Mouse (Mus musculus) CD4-positive helper T cell, adult 2 months (primary cell): ENCODE data around the gene Metap1.
A peak's percentile ranks its signal among the peaks of the same experiment; 100 is the strongest.

Experiments
- DNase-seq: peaks from one replicate; pipeline ENCODE4 v3.0.0-alpha.2; 2012; ENCODE audit warnings: low read depth, missing footprints, low spot score

The Metap1 gene

DNA sequence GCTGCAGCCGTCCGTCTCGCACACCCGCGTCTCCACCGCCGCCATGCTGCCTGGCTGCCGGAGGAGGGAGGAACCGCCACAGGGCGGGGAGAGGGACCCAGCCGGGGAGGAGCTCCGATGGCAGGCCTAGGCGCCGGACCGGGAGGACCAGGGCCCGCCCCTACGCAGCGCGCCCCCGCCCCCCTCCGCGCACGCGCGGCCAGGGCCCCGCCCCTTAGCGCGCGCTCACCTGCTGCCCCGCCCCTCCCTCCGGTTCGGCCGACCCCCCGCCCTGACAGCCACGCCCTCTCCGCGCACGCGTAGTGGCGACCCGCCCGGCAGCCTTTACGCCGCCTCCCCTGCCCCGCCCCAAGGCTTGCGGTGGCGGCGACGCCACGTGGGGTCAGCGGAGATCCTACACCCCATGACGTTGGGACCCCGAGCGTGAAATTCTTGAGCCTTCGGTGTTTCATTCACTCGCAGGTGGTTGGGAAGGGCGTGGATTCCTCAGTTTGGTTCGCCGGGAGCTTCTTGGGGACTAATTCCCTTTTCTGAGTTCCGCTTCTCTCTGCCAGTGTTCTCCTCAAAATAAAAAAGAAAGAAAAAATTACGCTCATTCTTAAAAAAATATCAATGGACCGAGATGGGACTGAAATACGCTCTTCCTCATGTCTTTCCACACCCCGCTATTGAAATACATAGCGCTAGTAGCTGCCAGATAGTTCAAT, at the start of gene Metap1:
Metap1 (minus strand) TSS at position 189 of the 707 bp plus-strand sequence.
- peak; percentile 95 for DNase-seq

DNA sequence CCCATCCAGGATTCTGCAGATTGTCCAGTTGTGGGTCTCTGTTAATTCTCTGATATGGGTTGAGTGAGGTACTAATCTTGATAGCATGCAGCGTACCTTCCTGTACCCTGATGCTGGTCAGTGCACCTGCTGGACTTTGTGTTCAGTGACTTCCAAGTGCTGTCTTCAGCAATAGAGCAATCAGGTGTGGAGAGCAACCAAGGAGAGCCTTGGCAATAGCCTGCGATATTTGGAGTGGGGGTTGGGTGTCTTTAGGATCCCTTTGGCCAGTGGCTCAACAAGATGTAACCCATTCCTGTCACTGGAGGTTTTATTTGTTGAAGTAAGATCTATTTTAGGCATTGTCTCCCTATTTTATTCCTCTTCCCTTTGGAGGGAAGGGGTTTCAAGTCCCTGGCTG, 46.7 kb upstream of the Metap1 start:
- DNase-seq, result no peak

DNA sequence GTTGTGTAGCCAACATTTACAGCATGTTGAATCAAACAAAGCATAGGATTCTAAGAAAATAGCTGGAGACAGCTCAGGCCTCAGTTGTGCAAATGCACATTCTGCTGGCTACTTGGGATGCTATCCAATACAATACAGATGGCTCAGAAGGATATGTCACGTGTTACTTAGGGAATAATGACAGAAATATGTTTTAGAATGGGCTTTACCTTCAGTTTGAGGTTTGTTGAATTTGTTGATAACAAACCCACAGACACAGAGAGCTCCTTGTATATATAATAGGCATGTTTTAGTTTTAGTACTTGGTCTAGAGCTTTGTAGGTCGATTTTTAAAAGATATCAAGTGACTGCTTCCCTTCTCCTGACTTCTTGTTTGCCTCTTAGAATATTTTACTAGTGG, 43.4 kb upstream of the Metap1 start:
- no peak for DNase-seq

DNA sequence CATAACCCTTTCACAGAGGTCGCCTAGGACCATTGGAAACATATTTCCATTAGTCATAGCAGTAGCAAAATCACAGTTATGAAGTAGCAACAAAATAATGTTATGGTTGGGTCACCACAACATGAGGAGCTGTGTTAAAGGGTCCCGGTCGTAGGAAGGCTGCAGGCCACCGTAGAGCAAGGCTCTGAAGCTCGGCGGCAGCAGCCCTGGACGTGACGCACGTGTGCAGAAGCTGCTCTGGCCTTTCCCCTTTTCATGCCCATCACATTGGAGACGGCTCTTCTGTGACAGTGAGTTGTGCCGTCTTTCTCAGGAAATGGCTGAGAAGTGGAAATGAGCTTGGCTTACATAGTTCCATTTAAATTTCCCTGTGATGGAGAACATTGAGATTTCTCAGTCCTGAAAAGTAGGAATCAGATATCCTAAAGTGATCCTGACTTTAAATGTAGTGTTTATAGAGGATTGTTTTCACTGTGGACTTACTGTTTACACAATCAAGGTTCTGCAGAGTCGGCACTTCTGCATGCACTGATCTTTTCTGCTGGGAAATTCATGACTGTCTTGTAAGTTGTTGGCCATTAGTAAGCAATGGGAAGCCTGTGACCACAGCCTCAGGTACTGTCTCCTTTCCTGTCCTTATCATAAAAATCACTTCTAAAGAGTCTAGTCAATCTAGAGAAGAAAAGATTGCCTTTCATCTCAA, 42.3 kb upstream of the Metap1 start:
- DNase-seq, result no peak

DNA sequence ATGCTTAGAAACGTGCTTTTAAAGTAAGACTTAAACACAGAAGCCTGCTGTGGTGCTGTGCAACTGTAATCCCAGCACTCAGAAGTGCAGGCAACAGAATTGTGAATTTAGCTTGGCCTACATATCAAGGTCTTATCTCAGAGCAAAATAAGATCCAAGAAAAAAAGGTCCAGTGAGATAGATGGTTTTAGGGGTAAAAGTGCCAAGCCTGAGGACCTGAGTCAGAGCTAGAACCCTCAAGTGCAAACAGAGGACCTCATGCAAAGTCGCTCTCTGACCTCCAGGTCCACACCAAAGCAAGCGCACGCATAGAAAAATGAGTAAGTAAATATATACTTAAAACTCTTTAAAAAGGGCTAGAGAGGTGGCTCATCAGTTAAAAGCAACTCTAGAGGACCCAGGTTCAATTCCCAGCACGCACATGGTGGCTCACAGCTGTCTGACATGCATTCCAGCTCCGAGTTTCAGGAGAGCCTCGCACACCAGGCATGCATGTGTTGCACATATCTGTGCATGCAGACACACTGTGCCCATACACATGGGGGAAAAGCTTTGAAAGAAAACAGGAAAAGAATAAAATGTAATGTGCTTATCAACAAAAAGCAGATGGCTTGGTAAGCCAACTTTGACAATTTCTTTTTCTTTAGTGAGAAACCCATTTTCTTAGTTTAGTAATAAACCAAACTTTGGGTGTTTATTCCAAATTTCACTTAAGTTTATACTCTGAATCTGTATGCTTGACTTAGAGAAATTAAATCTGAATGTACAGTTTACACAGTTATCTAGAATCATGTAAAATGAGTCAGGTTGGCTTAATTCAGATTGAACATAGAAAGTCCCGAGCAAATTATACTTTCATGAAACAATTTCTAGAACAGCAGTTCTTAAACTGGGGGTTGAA, 41.5 kb upstream of the Metap1 start:
- DNase-seq, result no peak

DNA sequence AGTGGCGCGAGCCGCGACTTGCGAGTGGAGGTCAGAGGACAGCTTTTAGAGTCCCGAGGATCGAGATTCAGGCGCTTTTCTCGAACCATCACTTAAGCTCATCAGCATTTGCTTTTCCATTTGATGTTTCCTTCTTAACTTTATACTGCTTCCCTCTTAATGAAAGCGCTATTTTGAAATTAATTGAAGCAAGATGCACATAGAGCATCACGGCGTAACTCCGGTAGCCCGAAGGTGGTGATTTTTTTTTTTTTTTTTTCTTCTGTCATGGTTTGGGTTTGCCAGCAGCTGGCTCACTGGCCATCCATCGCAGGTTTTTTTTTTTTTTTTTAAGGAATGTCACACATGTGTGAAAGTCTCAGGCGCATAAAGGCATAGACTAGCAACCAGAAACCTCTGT, 39.0 kb upstream of the Metap1 start:
- DNase-seq, result no peak

DNA sequence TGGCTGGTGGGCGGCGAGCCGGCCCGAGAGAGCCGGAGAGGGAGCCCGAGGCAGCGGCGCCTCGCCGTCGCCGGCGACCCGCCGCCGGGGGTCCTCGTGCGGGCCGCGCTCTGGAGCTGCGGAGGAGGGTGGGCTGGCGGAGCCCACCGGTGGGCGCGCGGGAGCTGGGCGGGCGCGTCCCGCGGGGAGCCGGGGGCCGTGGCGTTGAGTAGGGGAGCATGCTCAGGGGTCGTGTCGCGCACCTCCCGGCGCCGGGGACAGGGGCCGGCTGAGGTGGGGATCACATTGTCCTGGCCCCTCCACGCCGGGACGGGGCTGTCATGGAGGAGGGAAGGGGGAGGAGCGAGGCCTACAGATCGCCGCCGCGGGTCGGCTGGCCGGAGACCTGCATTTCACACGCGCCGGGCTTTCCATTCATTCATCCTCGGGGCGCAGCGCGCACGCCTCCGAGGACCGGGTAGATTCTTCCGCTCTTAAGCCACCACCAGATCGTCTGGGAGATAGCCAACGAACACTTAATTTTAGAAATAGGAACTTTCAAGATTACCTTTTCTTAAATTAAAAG, 38.4 kb upstream of the Metap1 start:
- DNase-seq, result peak; percentile 68

DNA sequence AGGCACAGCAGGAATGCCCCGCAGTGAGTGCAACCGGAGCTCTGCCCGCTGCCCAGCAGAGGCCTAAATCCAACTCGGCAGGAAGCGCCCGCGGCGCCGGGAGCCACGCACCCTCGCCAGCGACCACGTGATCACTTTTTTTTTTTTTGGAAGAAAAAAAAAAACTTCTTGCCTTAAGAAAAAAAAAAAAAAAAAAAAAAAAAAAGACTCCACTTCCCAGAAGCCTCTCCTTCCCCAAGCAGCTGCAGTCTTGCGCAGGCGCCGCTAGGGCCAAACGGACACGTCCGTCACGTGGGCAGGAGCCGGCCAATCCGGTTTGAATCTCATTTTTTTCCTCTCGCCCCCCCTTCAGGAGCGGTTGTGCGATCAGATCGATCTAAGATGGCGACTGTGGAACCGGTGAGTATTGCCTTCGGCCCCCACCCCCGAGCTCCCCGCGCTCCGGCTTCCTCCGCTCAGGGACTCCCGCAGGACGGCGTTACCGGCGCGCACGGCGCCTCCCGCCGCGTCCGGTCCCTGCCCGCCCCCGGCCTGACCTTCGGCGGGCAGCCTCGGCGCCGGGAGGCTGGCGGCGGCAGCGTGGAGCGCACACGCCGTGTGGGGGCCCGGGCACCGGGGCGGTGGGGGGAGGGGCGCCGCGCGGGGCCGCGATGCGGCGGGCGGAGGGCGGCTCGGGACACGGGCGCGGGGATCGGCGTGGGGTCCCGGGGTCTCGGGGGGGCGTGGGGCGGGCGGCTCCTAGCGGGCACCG, 37.8 kb upstream of the Metap1 start:
- DNase-seq, result peak; percentile 99

DNA sequence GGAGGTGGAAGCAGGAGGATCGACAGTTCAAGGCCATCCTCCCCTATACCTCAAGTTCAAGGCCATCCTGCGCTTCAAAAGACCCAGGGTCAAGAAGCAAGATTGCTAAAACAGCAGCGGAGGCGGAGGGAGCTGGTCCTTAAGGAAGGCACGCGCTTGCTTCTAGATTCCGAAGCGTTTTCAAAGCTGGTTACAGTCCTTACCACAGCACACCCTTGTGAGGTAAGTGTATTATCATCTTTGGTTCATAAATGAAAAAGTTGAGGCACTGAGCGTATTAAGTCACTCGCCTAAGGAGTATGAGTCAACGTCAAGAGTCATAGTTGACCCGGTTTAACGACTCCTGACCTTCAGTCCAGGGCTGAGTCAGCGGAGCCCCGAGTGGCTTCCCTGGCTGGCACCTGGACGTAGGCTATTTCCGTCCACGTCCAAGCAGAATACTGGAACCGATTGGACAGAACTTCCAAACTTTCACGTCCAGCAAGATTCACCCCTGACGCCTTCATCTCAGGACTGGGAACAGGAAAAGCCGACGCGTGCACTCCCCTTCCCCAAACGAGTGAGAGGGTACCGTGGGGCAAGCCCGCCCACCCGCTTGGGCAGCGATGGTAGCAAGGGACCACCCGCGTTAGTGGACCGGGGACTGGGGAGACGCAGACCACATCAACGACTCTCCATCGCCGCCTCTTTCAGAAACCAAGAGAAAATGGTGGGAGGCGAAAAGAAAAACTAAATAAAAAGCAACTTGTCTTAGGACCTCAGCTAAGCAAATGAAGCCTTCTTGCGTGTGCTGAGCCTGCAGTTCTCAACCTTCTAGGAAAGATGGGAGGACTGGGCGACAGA, 37.0 kb upstream of the Metap1 start, which contains the start of gene Eif4e:
Eif4e (plus strand) TSS at position 107 of the 843 bp plus-strand sequence.
- peak; percentile 54 for DNase-seq

DNA sequence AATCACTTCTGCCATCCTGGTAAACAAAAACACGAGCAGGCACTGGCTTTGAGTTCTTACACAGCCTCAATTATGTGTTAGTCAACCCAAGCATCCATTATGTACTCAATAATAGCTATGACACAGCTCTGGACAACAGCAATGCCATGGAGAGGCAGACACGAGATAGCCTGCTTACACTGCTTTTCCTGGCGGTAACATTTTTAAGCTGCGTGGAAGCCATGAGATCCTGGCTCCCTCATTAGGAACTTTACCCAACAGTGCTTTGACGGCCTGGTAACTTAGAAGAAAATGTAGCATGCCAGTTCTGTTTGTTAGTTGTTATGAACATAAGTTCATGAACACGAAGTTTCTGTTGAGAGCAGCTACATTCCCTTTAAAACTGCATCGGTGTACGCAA, 36.2 kb upstream of the Metap1 start:
- DNase-seq, result no peak

DNA sequence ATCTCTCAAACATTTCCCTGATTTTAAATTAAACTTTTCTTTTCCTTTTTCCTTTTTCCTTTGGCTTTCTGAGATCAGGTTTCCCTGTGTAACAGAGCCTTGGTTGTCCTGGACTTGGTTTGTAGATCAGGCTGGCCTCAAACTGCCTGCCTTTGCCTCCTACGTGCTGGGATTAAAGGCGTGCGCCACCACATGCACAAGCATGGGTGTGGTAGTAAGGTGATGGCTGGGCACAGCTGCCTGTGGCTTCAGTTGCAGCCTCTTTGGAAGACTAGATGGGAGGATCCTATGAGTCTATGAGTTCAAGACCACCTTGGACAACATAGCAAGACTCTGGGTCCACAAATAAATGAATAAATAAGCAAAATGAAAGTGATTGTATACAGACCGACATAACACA, 34.6 kb upstream of the Metap1 start:
- DNase-seq, result no peak

DNA sequence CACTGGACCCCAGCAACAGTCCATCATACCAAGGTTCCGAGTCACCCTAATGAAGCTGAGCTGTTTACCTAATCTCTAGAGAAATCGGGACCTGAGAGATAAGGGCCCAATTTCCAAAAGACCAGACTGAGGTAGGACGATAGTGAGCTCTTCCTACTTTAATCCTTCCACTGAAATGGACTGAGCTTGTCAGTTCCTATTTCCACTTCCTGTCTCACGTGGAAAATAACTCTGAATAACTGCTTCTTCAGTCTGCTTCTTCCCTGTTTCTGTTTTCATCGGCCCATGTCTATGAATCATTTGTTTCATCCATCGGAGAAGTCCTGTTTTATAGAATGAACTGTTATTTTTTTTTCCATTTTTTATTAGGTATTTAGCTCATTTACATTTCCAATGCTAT, 29.9 kb upstream of the Metap1 start:
- DNase-seq, result no peak

DNA sequence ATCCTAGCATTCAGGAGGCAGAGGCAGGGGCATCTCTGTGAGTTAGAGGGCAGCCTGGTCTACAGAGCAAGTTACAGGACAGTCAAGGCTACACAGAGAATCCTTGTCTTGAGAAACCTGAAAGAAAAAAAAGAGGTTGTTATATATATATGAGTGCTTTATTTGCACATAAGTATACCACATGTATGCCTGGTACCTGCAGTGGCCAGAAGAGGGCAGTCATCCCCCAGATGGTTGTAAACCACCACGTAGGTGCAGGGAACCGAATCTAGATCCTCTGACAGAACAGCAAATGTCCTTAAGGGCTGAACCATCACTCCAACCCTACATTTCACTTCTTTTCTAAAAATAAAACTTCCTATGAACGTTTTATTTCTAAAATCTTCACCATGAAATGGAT, 28.6 kb upstream of the Metap1 start:
- DNase-seq, result peak; percentile 55

DNA sequence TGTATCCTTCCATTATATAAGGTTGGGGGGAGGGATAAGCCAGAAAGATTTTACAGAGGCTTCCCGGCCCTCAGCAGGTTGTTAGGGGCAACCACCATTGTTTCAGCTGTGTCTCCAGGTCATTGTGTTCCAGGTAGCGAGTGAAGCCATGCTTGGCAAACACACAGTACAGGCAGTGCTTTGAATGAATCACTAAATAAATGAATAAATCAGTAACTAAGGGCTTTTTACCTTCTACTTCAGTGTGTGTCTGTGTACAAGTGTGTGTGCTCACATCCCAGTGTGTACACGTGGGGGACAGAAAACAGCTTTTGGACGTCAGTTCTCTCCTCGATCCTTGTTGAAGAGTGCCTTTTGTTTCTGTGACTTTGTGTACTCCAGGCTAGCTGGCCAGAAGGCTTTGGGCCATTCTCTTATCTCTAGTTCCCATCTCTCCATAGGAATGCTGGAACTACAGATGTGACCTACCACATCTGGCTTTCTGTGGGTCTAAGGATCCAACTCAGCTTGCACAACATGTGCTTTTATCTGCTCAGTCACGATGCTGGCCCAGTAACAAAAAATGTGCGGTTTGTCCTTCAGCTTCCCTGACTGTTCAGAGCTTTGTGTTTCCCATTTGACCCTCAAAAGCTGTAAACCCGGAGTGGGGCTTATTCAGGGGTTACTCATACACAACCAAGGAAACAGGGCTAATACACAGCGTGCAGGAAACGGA, 26.5 kb upstream of the Metap1 start:
- no peak for DNase-seq

DNA sequence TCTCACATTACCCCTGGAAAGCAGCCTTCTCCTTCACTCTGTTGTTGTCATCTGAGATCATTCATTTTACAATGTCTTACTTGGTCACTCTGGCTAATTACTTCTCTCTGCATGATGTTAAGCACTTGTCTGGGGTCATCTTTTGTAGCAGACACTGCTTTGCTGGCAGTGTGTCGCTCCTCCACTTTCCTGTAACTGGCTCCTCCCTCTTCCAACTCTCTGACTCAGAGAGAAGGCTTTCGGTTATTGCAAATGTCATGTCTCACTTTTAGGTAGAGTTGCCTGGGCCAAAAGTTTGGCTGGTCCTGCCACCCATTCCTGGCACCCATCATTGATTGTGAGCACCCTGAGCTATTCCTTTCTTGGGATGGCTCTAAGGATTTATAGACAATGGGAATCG, 25.4 kb upstream of the Metap1 start:
- no peak for DNase-seq

DNA sequence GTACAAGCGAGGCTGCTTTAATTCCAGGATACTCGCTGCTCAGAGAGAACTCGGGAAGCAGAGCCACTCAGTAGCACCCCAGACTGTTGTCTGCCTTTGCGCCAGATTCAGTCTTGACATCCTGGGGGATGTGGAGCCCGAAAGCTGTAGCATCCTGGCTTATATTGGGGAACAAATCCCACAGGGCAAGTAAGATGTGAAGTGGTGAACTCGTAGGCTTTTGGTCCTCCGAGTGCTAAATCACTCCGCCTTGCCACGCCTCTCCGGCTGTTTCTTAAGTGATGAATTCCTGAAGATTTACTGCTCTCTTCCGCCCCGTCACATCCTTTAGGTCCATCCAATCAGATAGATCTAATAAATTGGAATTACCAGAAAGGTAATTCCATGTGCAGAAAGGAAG, 23.9 kb upstream of the Metap1 start:
- DNase-seq, result no peak

DNA sequence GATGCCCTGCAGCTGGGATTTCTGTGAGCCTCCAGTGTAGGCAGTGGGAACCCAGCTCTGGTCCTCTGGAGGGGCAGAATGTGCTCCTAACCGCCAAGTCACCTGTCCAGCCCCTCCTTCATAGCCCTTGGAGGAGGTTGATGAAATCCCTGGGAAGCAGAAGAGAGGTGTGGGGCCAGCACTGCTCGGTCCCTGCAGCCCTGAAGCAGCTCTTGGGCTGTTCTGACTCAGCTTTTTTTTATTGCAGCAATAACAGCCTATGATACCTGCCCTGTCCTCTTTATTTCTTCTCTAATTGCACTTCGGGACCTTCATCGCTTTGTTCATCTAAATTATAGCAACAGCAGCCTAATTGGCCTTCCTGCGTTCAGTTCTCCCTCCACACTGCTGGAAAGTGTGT, 21.2 kb upstream of the Metap1 start:
- no peak for DNase-seq

DNA sequence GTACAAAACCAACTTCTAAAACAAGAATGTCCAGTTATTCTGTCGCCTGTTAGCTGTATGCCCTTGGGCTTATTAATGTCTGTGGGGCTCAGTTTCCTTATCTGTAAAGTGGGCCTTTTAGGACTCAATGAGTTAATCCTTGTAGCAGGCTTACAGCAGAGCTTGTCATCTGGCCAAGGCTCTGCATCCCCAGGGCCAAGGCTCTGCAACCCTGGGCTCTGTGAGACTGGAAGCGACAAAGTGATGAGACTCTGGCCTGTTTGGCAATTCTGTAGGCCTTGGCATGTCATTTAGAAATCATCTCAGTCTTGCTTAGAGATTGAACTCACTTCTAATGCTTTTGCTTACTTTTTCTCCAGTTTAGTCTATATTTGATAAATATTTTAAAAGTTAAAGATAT, 20.3 kb upstream of the Metap1 start:
- no peak for DNase-seq

DNA sequence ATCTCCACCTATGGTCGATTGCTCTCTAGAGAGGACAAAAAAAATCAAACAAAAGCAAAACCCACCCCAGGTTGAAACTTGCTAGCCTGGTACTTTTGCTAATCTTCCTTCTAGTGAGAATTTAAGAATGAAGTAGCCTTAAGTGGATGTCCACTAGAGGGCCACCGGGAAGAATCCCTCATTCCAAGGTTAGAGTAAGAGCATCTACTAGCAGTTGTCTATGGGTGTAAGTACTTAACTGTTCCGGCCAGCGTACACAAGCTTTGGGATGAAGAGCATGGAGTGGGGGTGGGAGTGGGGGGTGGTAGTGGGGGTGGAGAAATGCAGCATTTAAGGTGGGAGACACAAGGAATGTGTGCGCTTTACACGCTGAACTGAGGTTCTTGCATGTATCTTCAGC, 17.4 kb upstream of the Metap1 start:
- DNase-seq, result no peak

DNA sequence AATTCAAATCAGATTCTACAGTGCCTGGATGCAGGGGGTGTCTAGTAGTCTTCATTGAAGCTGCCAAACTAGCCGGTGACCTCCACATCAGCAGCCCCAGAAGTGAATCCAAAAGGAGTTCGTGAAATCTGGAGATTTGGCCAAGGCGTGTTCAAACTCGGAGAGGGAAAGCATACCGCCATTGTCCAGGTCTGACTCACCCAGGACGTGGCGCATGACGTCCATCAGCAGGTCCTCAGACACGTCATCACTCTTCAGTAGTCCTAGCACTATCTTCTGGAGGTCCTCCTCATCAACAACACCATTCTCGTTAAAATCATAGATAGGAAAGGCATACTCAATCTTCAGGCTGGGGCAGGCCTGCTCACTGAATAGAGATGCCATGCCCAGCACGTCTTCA, 14.4 kb upstream of the Metap1 start:
- DNase-seq, result no peak
